Mouse (Mus musculus): ENCODE measurements at regions not wholly inside any gene's neighbourhood (a gene's known extent, or its start where the extent isn't known, plus 50 kb on each side); places are given as distances from the start of the nearest gene placed in this dataset.

GRCm38 (mm10) chr3:40094701-40095100, 436.4 kb upstream of the Intu start:
- TF ChIP-seq HCFC1 (IDR thresholded peaks at IDR 0.05; ENCODE audit: low read depth, low read length) (no peak), ETS1 (conservative IDR thresholded peaks at IDR 0.05; ENCODE audit: low read depth, low read length) (no peak), ZC3H11A (IDR thresholded peaks at IDR 0.05; ENCODE audit: low read depth, low read length) (no peak), NRF1 (IDR thresholded peaks at IDR 0.05; ENCODE audit: low read depth, low read length) (no peak)
- Histone ChIP-seq H3K4me2 (ENCODE audit: insufficient read depth, low read depth, poor library complexity, severe bottlenecking) (no peak overlapping the region), H3K9ac (ENCODE audit: insufficient read depth, low read depth) (no peak overlapping the region), H3K4me1 (ENCODE audit: control insufficient read depth in 1 of 2, insufficient read depth in 2 of 2) (no peaks in the 10 kb centered on the region), H3K36me3 (replicated peaks in 1 of 2; ENCODE audit: control insufficient read depth in 1 of 2, insufficient read depth in 1 of 2, low read length in 1 of 2) (no peaks in the 10 kb centered on the region), H3K4me3 (replicated peaks in 1 of 3; ENCODE audit: low read depth in 2 of 3, low read length in 2 of 3, poor library complexity in 1 of 3) (no peak overlapping the region), H3K27me3 (replicated peaks) (no peaks in the 10 kb centered on the region), H3K79me2 (replicated peaks; ENCODE audit: control insufficient read depth, extremely low read depth, insufficient read depth, poor library complexity, severe bottlenecking) (no peaks in the 10 kb centered on the region), H3K27ac (ENCODE audit: insufficient read depth, low read depth) (no peak overlapping the region), H3K9me3 (replicated peaks; ENCODE audit: low read length) (no peaks in the 10 kb centered on the region)
- dilution Hi-C loops (cut with MboI; ENCODE audit: extremely low pct_ligation_motif_present, extremely low pct_unique_long_range_greater_than_20kb, low sequenced_read_pairs) (no loop called here), in situ Hi-C loops (cut with MboI; ENCODE audit: low pct_ligation_motif_present, low pct_unique_long_range_greater_than_20kb, low sequenced_read_pairs) (no loop called here)
- DNase-seq (ENCODE audit: extremely low read depth), result no peak

- no peaks in the 10 kb centered on the region for H3K9me3 ChIP-seq (replicated peaks; ENCODE audit: low read length)
These were observed 428.4 kb upstream of the Intu start for GRCm38 (mm10) chr3:40102698-40103097.

GRCm38 (mm10) chr3:40114811-40115210, 416.3 kb upstream of the Intu start:
- TF ChIP-seq PAX5 (IDR thresholded peaks at IDR 0.05; ENCODE audit: low read length) (no peak), BHLHE40 (IDR thresholded peaks at IDR 0.05; ENCODE audit: low read depth, low read length) (no peak), ZMIZ1 (IDR thresholded peaks at IDR 0.05; ENCODE audit: low read depth, low read length) (no peak), ZNF384 (IDR thresholded peaks at IDR 0.05; ENCODE audit: low read depth, low read length) (no peak), POLR2AphosphoS2 (IDR thresholded peaks at IDR 0.05; ENCODE audit: low read depth, low read length) (no peak), SMC3 (IDR thresholded peaks at IDR 0.05; ENCODE audit: low read depth, low read length) (no peak), USF2 (conservative IDR thresholded peaks at IDR 0.05; ENCODE audit: low read depth, low read length) (no peak), CHD2 (IDR thresholded peaks at IDR 0.05; ENCODE audit: low read length) (no peak), CHD1 (IDR thresholded peaks at IDR 0.05; ENCODE audit: low read depth, low read length) (no peak), MAFK (IDR thresholded peaks at IDR 0.05; ENCODE audit: insufficient replicate concordance, low read length) (no peak), ETS1 (conservative IDR thresholded peaks at IDR 0.05; ENCODE audit: low read depth, low read length) (no peak), UBTF (IDR thresholded peaks at IDR 0.05; ENCODE audit: low read depth, low read length) (no peak), KAT2A (IDR thresholded peaks at IDR 0.05; ENCODE audit: insufficient replicate concordance, low read length) (no peak), MEF2A (IDR thresholded peaks at IDR 0.05; ENCODE audit: borderline replicate concordance, low read depth, low read length) (no peak)
- no peaks in the 10 kb centered on the region for H3K36me3 ChIP-seq (replicated peaks in 1 of 2; ENCODE audit: control insufficient read depth in 1 of 2, insufficient read depth in 1 of 2, low read length in 1 of 2)
- in situ Hi-C loops (cut with MboI; ENCODE audit: low pct_ligation_motif_present, low pct_unique_long_range_greater_than_20kb, low sequenced_read_pairs), result no loop called here
- H3K27me3 ChIP-seq (replicated peaks), result no peaks in the 10 kb centered on the region
- peaks cover 2 to 18% of the 10 kb centered on the region in 2 experiments; a peak in 2 of 4 replicates for H3K4me1 ChIP-seq (ENCODE audit: control insufficient read depth in 1 of 2, insufficient read depth in 2 of 2)
- H3K4me2 ChIP-seq (ENCODE audit: insufficient read depth, low read depth, poor library complexity, severe bottlenecking), result no peak overlapping the region
- H3K27ac ChIP-seq (ENCODE audit: insufficient read depth, low read depth), result no peak overlapping the region
- dilution Hi-C loops (cut with MboI; ENCODE audit: extremely low pct_ligation_motif_present, extremely low pct_unique_long_range_greater_than_20kb, low sequenced_read_pairs), result no loop called here
- H3K9me3 ChIP-seq (replicated peaks; ENCODE audit: low read length), result no peaks in the 10 kb centered on the region
- no peak for DNase-seq (ENCODE audit: extremely low read depth)
- no peak overlapping the region for H3K9ac ChIP-seq (ENCODE audit: insufficient read depth, low read depth)
- no peak overlapping the region for H3K4me3 ChIP-seq (replicated peaks in 1 of 3; ENCODE audit: low read depth in 2 of 3, low read length in 2 of 3, poor library complexity in 1 of 3)
- H3K79me2 ChIP-seq (replicated peaks; ENCODE audit: control insufficient read depth, extremely low read depth, insufficient read depth, poor library complexity, severe bottlenecking), result no peaks in the 10 kb centered on the region

More at GRCm38 (mm10) chr3:40102698-40103097, 428.4 kb upstream of the Intu start:
- no peaks in the 10 kb centered on the region for H3K27me3 ChIP-seq (replicated peaks)
- no peak overlapping the region for H3K9ac ChIP-seq (ENCODE audit: insufficient read depth, low read depth)
- H3K4me2 ChIP-seq (ENCODE audit: insufficient read depth, low read depth, poor library complexity, severe bottlenecking), result no peak overlapping the region
- dilution Hi-C loops (cut with MboI; ENCODE audit: extremely low pct_ligation_motif_present, extremely low pct_unique_long_range_greater_than_20kb, low sequenced_read_pairs), result no loop called here
- no peaks in the 10 kb centered on the region for H3K36me3 ChIP-seq (replicated peaks in 1 of 2; ENCODE audit: control insufficient read depth in 1 of 2, insufficient read depth in 1 of 2, low read length in 1 of 2)
- in situ Hi-C loops (cut with MboI; ENCODE audit: low pct_ligation_motif_present, low pct_unique_long_range_greater_than_20kb, low sequenced_read_pairs), result no loop called here
- no peak overlapping the region for H3K27ac ChIP-seq (ENCODE audit: insufficient read depth, low read depth)
- TF ChIP-seq ELF1 (IDR thresholded peaks at IDR 0.05; ENCODE audit: low read depth, low read length), result no peak
- TF ChIP-seq PAX5 (IDR thresholded peaks at IDR 0.05; ENCODE audit: low read length), result no peak
- H3K79me2 ChIP-seq (replicated peaks; ENCODE audit: control insufficient read depth, extremely low read depth, insufficient read depth, poor library complexity, severe bottlenecking), result no peaks in the 10 kb centered on the region
- no peak overlapping the region for H3K4me3 ChIP-seq (replicated peaks in 1 of 3; ENCODE audit: low read depth in 2 of 3, low read length in 2 of 3, poor library complexity in 1 of 3)
- no peak for DNase-seq (ENCODE audit: extremely low read depth)
- no peaks in the 10 kb centered on the region for H3K4me1 ChIP-seq (ENCODE audit: control insufficient read depth in 1 of 2, insufficient read depth in 2 of 2)
